Mouse (Mus musculus): ENCODE measurements at regions not wholly inside any gene's neighbourhood (a gene's known extent, or its start where the extent isn't known, plus 50 kb on each side); places are given as distances from the start of the nearest gene placed in this dataset.

DNA sequence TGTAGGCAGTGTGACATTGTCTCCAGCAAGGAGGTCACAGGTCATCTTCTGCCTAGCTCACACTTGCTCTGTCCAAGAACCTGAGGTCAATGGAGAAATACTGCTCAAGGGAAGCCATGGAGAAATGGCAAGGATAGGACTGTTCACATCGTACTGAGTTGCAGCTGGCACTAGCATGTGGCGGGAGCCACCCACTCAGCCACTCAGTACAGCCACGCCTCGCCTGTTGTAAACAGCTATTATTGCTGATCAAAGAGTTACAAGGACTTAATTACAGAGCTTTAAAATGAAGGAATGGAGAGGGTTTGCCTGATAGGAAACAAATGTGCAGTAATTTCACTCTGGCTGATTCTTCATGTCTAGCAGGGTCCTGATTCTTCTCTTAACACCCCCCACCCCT is 64.8 kb downstream of the Dll1 start:
- no peak for ATAC-seq (replicated peaks; ENCODE audit: low read depth, poor library complexity, severe bottlenecking)

DNA sequence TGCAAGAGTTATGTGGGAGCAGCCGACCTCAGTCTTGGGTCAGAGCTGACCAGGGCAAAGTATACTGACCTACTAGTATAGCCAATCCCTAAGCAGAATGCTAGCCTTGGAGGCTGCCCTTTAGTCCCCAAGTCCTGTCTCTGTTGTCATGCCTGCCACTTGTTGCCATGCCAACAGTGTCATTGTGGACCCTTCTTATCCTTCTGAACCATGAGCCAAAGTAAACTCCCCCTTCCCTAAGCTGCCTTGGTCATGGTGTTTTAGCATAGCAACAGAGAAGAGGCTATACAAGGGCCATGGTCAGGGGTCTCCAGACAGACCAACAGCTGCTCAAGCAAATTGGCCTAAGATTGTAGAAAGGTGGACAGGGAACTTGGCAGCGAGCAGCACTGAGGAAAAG is 66.2 kb downstream of the Dll1 start:
- ATAC-seq (replicated peaks; ENCODE audit: low read depth, poor library complexity, severe bottlenecking): no peak

DNA sequence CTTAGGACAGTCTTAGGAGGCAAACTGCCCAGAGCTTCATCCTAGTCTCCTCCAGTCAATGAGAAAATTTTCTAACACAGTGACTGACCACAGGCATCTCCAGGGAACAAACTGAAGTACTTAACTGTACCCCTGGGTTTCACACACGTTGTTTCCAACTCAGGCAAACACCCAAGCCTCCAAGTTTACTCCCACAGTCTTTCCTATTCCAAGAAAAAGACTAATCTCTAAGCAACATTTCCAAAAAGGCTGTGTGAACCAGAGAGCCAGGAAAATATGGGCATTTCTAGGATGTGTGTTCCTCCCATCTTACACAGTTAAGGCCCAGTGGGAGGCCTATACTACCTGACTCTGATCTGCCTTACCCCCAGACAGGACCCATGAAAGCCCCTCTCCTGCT is 74.6 kb downstream of the Dll1 start:
- ATAC-seq (replicated peaks; ENCODE audit: low read depth, poor library complexity, severe bottlenecking): no peak

DNA sequence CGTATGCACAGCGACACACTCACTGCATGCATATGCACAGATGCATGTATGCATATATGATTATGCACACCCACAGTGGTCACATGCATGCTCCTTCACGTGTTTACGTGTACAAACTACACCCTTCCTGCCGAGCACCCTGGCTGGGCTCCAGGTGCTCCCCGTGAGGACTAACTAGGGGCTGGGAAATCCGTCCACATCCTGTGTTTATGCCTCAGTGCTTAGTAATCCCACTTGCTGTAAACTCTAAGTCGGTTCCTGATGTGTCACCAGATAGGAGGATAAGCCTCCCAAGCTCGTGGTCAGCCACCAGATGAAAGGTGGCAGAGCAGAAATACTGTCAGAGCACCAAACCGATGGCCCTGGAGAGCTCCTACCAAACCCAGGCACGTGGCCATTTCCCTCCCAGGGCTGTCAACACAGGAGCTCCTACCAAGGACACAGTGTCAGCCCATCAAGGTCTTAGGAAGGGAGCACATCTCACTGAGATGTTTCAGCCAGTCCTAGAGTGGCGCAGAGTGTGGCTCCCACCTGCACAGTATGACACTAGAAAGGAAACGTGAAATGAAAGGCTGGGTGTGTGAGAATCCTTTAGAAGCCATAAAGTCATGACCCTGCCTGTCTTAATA is 76.8 kb downstream of the Dll1 start:
- ATAC-seq (replicated peaks; ENCODE audit: low read depth, poor library complexity, severe bottlenecking): no peak

DNA sequence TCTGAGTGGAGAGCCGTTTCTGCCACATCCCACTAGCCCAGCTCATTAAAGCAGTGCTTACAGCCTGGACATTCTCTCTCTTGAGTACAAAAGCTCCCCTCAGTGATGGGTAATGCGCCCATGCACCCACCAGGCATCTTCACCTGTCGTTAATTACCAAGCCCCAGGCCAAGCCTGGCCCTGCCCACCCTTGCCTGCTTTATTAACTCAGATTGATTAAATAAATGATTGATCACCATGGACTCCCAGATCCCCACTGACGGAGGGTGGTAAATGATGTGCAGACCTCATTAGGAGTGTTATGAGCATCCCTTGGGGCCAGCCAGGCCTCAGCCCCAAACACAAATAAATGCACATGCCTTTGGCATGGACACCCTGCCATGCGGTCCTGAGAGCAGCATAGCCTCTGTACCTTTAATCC is 82.5 kb downstream of the Dll1 start:
- no peak for ATAC-seq (replicated peaks; ENCODE audit: low read depth, poor library complexity, severe bottlenecking)

DNA sequence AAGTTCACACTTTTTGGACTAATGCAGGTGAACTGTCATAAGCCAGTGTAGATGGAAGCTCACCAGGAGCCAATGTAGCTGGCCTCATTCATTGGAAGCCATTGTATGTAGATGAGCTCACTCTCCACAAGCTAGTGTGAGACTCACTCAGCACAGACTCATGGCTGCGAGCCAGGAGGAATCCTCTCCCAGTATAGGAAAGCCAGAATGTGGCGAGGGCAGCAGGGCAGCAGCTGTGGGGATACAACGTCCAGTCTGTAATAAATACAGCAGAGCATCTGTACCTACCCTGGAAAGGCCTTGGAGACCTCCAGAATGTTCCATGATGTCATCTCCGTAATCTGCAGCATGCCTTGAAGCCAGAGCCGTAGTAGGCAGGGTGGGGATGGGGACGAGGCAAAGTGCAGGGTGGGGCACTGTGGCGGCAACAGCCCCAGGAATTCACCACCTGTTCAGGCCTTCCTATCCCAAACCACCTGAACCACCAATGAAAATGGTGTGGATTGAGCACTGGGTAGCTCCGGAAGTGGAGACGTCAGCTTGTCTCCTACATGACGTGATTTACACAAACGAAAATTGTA is 84.1 kb downstream of the Dll1 start:
- ATAC-seq (replicated peaks; ENCODE audit: low read depth, poor library complexity, severe bottlenecking): no peak

DNA sequence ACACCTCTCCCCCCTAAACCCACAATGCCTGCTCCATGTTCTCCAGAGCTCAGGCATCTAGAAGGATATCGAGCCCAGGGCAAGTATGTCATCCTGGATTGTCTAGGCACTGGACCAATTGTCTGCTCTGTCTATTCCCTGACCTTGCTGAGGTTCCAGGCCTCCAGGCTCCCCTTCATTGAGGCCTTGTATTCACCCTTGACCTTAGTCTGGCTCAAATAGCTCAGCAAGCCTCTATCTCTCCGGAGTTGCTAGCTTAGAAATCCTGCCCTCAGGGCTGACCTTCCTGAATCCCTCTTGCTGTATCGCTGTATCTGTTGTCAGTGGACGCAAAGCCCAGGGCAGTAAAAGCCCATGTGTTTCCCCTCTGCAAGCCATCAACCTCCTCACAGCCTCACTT is 85.0 kb downstream of the Dll1 start:
- no peak for ATAC-seq (replicated peaks; ENCODE audit: low read depth, poor library complexity, severe bottlenecking)

DNA sequence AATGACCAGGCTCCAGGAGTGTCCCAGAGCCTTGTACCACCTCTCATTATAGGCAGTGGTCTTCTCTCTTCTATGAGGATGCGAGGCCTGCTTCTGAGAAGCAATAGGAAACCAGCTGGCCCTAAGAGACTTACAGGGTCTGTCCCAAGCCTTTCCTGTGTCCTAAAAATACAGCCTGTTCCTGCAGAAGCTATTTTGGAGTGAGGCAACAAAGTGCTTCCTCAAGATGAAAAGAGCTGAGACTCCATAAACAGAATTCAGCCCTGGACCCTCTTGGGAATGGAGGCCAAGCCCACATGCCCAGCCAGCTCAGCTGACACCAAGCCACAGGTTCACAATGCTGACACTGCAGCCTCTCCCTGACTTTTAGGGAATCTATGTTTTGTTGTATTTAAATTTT is 86.3 kb downstream of the Dll1 start:
- ATAC-seq (replicated peaks; ENCODE audit: low read depth, poor library complexity, severe bottlenecking): no peak

DNA sequence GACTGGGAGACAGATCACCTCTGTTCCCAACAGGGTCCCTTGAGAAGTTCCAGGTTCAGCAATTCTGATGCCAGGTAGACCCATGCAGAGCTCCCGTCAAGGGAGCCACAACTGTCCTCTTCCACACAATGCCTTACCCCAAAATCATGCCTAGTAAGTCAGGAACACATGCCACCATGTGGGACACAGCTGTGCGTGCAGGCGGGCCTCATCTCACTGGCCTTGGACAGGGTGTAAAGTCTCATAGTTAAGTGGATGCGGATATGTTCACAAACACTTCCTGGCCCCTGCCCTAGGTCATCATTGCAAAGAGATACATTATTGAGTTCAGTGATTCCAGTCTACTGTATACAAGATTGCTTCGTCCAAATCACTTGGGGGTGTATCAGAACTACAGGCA is 87.6 kb downstream of the Dll1 start:
- no peak for ATAC-seq (replicated peaks; ENCODE audit: low read depth, poor library complexity, severe bottlenecking)

DNA sequence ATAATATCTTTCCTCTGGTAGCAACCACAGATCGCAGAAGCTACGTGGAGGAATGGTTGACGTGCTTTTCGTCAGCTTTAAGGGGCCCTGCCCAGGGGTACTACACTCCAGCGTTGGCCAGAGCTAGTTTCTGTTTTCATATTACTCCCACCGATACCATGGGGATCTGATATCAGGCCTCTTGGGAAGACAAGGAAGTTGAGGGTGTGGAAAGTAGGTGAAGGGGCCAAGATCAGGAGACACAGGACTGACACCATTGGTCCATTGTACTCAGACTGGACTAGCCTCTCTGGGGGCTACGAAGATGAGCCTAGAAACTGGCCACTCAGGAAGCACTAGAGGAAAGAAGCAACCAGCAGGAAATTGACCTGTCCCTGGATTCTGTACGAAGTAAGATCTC is 88.0 kb downstream of the Dll1 start:
- ATAC-seq (replicated peaks; ENCODE audit: low read depth, poor library complexity, severe bottlenecking): no peak

DNA sequence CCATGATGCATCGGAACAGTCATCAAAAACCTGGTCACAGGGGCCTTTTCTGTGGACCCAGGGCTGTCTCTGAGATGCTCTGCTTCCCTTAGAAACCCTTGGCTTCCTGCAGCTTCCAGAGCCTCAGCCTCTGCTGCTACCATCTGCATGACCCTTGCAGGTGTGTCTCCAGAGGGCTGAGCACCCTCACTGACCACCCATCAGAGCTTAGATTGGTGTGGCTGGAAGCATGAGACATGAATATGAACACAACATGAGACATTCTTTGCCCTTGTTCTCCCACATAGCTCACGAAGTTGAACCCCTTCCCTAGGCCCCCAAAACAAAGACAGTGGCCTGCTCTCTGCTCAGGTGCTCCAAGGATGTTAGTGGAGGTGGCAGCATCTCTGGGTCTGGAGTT is 90.1 kb downstream of the Dll1 start:
- ATAC-seq (replicated peaks; ENCODE audit: low read depth, poor library complexity, severe bottlenecking): no peak

DNA sequence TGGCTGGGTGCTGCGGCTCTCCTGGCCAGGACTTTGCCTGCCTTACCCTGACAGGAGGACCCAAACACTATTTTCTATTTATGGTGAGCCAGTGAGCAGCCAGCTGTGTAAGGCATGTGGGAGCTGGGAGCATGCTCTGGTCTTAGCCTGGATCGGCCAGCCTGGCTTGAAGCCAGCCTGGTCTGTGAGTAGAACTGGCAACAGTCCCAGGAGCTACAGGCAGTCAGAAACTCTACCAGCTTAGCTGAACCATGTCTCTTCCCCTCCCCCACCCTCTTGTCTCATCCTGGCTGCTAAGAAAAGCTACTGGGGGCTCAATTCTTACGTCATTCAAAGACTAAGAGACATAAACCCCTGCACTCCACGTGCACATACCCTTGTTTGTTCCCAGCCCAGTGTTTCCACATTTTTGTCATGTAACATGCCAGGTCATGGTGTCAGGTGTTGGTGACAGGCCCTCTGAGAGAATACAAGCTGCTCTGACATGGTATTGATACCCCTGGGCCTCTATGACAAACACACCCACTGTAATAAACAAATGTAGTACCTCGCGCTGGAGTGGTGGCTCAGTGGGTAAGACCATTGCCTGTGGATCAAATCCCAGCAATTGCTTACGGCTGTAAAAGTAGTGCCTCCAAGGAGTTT is 91.2 kb downstream of the Dll1 start:
- no peak for ATAC-seq (replicated peaks; ENCODE audit: low read depth, poor library complexity, severe bottlenecking)

DNA sequence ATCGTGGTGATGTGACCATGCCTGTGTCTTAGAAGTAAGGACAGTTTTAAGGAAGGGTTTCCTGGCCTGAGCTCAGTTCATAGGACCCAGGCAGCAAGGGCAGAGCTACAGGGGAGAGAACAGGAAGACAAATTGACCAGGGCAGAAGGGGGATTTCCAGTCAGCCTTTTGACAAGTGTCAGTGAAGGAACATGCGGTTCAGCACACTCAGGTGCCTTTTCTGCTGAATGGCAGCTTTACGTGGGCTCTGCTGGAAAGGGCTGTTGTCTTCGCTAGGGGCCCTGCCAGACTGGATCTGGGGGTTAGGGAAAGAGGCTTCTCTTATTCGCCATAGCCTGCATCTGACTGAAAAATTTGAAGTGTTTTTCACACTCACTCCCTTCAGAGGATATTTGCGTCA is 106.8 kb downstream of the Dll1 start:
- no peak for ATAC-seq (replicated peaks; ENCODE audit: low read depth, poor library complexity, severe bottlenecking)

DNA sequence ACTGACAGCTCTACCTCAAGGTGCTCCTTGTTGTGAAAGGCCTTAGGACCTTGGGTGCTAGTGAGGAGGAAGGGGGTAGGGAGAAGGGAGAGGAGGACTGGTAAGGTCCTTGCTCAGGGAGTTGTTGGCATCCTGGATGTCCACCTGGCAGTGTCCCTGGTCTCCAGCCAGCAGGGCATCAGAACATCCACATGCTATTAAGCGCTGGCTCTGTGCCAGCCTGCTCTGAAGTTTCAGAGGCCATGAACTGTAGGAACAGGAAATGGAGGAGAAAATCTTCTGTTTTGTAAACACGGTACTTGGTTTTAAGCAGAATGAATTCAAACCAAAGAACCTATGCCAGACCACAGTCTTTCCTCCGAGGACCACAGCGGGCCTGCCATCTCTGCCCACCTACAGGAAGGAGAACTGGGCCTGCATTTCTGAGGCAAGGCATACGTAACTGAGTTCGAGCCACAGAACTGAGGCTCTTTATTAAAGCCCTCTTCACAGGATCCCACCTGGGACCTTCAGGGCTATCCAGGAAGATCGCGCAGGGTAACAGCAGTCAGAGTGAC is 107.5 kb downstream of the Dll1 start:
- peak; percentile 73 for ATAC-seq (replicated peaks; ENCODE audit: low read depth, poor library complexity, severe bottlenecking)

DNA sequence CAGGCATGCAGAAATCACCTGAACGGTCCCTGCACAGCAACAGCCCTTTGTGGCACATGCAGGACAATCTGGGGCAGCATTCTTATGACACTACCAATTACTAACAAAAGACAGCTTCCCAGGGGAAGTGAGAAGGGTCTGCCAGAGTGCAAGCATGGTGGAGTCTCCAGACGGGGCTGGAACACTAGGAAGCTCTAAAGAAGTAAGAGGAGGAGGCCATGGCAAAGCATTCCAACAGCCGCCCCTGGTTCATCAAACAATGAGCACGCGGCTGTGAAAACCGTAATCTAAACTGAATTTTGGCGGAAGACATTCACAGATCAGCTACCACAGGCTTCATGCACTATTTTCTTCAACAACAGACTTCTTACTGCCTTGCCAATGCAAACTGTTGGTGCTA is 109.0 kb downstream of the Dll1 start:
- ATAC-seq (replicated peaks; ENCODE audit: low read depth, poor library complexity, severe bottlenecking): no peak

DNA sequence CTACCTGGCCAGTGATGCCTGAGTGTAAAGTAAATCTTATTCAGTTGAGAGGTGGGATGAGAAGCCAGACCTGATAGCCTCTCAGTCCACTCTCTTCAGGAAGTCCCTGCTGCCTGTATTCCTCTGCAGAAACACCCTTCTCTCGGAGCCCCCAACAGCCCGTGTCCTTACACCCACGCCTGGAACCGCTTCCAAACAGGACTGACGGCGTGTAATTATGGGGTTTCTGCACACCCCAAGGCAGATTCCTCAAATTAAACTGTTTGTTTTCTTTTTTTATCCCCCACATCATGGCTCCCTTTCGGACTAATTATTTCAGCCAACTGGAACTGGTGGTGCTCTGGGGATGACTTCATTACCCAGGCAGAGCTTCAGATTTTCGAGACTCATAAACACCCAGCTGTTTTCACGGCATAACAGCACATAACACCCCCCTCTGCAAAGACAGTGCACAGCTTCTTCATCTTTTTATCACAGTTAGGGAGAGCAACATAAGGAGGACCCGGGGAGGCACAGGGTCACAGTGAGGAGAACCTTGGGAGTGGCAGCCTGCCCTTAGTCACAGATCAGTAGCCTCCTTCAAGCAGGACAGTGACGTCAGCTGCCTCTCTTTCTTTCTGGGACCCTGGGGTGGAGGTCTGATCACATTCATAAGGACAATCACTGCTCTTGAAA is 117.1 kb downstream of the Dll1 start:
- ATAC-seq (replicated peaks; ENCODE audit: low read depth, poor library complexity, severe bottlenecking): no peak

DNA sequence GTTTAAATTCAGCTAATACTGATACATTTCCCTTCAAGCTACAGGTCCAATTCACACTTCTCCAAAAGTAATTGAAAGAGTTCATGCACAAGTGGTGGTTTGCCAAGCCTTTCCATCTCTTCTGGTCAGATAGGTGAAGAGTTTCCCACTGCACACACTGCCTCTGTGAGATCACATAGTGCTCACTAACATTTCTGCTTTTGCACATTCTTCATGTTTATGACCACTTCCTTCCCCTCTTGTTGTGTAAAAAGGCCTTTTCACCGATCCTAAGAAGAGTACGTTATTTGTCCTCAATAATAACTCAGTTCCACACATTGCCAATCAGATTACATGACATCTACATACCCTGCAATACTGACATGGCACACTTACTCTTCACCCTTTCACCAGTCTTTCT is 120.8 kb downstream of the Dll1 start:
- ATAC-seq (replicated peaks; ENCODE audit: low read depth, poor library complexity, severe bottlenecking): no peak; the same call in 1 of the 2 replicates

DNA sequence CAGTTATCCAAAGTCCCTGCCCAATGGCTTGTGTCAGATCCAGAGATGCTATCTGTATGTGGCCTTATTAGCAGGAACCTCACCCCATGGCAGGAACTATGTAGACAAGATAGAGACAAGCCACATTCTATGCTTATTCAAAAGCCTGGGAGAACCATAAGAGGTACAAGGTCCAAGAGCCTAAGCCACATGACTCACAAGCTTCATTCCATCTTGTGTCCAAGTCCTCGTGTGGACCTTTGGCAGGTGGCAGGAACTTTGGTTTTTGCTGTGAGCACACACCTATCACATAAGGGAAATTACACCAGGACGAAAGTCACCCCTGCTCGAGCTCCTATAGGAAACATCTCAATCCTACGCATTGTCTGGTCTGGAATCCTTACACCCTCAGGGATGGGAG is 122.9 kb downstream of the Dll1 start:
- ATAC-seq (replicated peaks; ENCODE audit: low read depth, poor library complexity, severe bottlenecking): no peak

DNA sequence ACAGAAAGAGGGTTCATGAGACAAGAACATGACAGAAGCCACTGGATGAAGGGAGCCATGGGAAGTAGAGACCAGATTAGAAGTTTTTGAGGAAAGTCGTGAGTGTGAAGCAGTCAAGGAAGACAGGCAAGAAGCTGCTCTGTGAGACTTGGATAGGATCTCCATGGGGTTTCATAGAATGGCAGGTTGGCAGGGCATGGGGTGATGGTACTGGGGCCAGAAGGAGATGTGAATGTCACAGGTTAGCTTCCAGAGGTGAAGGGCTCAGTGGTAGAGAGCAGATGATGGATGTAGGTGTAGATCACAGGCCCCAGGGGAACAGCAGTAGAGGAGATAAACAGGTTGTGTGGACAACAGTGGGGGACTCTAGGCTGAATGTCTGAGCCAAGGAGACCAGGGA is 123.4 kb downstream of the Dll1 start:
- ATAC-seq (replicated peaks; ENCODE audit: low read depth, poor library complexity, severe bottlenecking): no peak

DNA sequence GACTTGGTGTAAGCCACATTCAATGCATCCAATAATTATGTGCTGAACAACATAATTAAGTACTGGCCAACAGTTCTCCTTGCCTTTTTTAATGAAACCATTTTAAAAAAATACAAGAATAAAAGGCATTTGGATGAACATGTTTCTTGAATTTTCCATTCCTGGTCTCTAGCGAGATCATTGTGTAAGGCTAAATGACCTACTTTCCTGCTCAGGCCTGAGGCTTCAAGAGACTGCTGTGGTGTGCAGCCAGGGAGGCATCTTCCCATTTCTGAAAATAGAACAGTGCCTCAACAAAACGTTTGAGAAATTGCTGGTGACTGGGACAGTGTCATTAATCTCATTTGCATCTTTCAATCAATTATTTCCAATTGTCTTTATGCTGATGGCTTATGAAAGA is 124.5 kb downstream of the Dll1 start:
- ATAC-seq (replicated peaks; ENCODE audit: low read depth, poor library complexity, severe bottlenecking): no peak

DNA sequence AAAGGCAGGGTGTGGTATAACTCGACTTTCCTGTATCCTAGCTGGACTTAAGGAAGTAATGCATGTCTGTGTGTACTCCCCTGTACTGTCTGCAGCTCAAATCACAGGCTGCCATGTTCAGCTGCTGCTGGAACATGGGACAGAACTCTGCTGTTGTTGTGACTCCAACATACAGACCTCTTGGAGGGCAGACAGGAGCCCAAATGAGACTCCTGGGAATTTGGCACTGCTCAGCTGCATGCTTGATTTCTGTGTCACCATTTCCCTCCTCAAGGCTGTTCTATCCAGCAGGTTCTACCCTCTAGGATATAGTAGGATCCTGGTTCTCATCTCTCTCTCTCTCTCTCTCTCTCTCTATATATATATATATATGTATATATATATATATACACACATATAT is 125.0 kb downstream of the Dll1 start:
- ATAC-seq (replicated peaks; ENCODE audit: low read depth, poor library complexity, severe bottlenecking): no peak
